Mouse (Mus musculus): ENCODE data around the gene Sema5a. TPM values are rescaled to one million over a fixed set of nuclear protein-coding genes. Genes with fewer than 3 reads are reported as not detected.

Gene Sema5a
- total and polyA plus RNA-seq, 3 experiments = 0.17 to 0.27 (median 0.17) TPM

DNA sequence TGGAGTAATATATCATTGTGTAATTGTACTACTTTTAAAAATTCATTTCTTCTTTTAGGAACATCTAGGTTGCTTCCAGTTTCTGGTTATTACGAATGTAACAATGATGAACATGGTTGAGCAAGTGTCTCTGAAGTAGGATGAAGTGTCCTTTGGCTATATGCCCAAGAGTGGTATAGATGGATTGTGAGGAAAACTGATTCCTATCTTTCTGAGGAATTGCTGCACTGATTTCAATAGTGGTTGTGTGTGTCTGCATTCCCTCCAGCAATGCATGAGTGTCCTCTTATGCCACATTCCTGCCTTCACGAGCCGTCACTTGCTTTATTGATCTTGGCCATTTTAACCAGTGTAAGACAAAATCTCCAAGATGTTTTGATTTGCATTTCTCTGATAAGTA lies 163.2 kb downstream of the Sema5a start:
- in situ Hi-C loops (cut with MboI; ENCODE audit: low pct_ligation_motif_present, low pct_unique_long_range_greater_than_20kb, low sequenced_read_pairs) = no loop called here
- dilution Hi-C loops (cut with MboI; ENCODE audit: extremely low pct_ligation_motif_present, extremely low pct_unique_long_range_greater_than_20kb, low sequenced_read_pairs) = no loop called here
- no peak for TF ChIP-seq ZMIZ1 (IDR thresholded peaks at IDR 0.05; ENCODE audit: low read depth, low read length)
- no peak for TF ChIP-seq POLR2AphosphoS2 (IDR thresholded peaks at IDR 0.05; ENCODE audit: low read depth, low read length)
- TF ChIP-seq TCF12 (IDR thresholded peaks at IDR 0.05; ENCODE audit: low read depth, low read length) = no peak
- TF ChIP-seq JUND (conservative IDR thresholded peaks at IDR 0.05; ENCODE audit: low read depth, low read length) = no peak
- no peak for TF ChIP-seq POLR2A (IDR thresholded peaks at IDR 0.05; ENCODE audit: low read depth, low read length)
- no peak for TF ChIP-seq ELF1 (IDR thresholded peaks at IDR 0.05; ENCODE audit: low read depth, low read length)
- no peak for TF ChIP-seq ZNF384 (IDR thresholded peaks at IDR 0.05; ENCODE audit: low read depth, low read length)
- TF ChIP-seq USF1 (IDR thresholded peaks at IDR 0.05; ENCODE audit: low read depth, low read length) = no peak
- TF ChIP-seq SIN3A (IDR thresholded peaks at IDR 0.05; ENCODE audit: low read length) = no peak
- TF ChIP-seq RAD21 (IDR thresholded peaks at IDR 0.05; ENCODE audit: low read depth, low read length) = no peak
- no peak for TF ChIP-seq CHD1 (IDR thresholded peaks at IDR 0.05; ENCODE audit: low read depth, low read length)
- no peak for TF ChIP-seq MYC (IDR thresholded peaks at IDR 0.05; ENCODE audit: low read depth, low read length)
- no peak for TF ChIP-seq ZC3H11A (IDR thresholded peaks at IDR 0.05; ENCODE audit: low read depth, low read length)
- no peak for TF ChIP-seq GABPA (IDR thresholded peaks at IDR 0.05; ENCODE audit: insufficient replicate concordance, low read depth, low read length)
- TF ChIP-seq MAZ (IDR thresholded peaks at IDR 0.05; ENCODE audit: low read depth, low read length) = no peak

DNA sequence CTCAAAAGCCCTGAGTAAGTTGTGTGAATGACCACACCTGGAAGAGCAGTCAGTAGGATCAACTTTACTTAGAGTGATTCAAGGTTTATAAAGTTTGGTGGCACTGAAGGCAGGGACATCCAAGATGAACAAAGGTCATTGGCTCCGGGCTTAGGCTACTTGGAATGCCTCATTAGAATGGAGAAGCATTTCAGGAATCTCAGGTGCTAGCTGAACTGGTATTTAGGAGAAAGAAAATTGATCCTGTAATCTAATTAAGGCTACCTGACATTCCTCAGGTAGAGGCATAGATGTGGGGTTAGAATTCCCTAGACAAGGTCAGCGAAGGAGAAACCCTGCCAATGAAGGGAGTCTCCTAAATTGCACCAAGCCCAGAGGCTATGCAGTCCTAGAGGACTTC lies 171.7 kb downstream of the Sema5a start:
- DNase-seq (ENCODE audit: extremely low read depth) = no peak
- Histone ChIP-seq H3K27ac (ENCODE audit: insufficient read depth, low read depth) (no peak overlapping the region), H3K27me3 (replicated peaks) (no peaks in the 10 kb centered on the region), H3K9me3 (replicated peaks; ENCODE audit: low read length) (no peaks in the 10 kb centered on the region), H3K36me3 (replicated peaks in 1 of 2; ENCODE audit: control insufficient read depth in 1 of 2, insufficient read depth in 1 of 2, low read length in 1 of 2) (no peaks in the 10 kb centered on the region), H3K4me3 (replicated peaks in 1 of 3; ENCODE audit: low read depth in 2 of 3, low read length in 2 of 3, poor library complexity in 1 of 3) (no peak overlapping the region), H3K4me2 (ENCODE audit: insufficient read depth, low read depth, poor library complexity, severe bottlenecking) (no peak overlapping the region), H3K79me2 (replicated peaks; ENCODE audit: control insufficient read depth, extremely low read depth, insufficient read depth, poor library complexity, severe bottlenecking) (no peaks in the 10 kb centered on the region), H3K4me1 (ENCODE audit: control insufficient read depth in 1 of 2, insufficient read depth in 2 of 2) (peaks cover 4 to 18% of the 10 kb centered on the region in 2 experiments; a peak in 2 of 4 replicates), H3K9ac (ENCODE audit: insufficient read depth, low read depth) (no peak overlapping the region)
- TF ChIP-seq UBTF (IDR thresholded peaks at IDR 0.05; ENCODE audit: low read depth, low read length) (no peak), RCOR1 (conservative IDR thresholded peaks at IDR 0.05; ENCODE audit: low read depth, low read length) (no peak), HCFC1 (IDR thresholded peaks at IDR 0.05; ENCODE audit: low read depth, low read length) (no peak), JUN (IDR thresholded peaks at IDR 0.05; ENCODE audit: insufficient read depth, low read depth, low read length) (no peak), USF1 (IDR thresholded peaks at IDR 0.05; ENCODE audit: low read depth, low read length) (no peak), TBP (conservative IDR thresholded peaks at IDR 0.05; ENCODE audit: low read depth, low read length) (no peak), ELF1 (IDR thresholded peaks at IDR 0.05; ENCODE audit: low read depth, low read length) (no peak), MAX (IDR thresholded peaks at IDR 0.05; ENCODE audit: low read length) (no peak), ZMIZ1 (IDR thresholded peaks at IDR 0.05; ENCODE audit: low read depth, low read length) (no peak), NELFE (IDR thresholded peaks at IDR 0.05; ENCODE audit: low read depth, low read length) (no peak), EP300 (IDR thresholded peaks at IDR 0.05; ENCODE audit: low read length) (no peak), SMC3 (IDR thresholded peaks at IDR 0.05; ENCODE audit: low read depth, low read length) (no peak), RAD21 (IDR thresholded peaks at IDR 0.05; ENCODE audit: low read depth, low read length) (no peak), MAFK (IDR thresholded peaks at IDR 0.05; ENCODE audit: insufficient replicate concordance, low read length) (no peak), ZKSCAN1 (IDR thresholded peaks at IDR 0.05; ENCODE audit: borderline replicate concordance, low read depth, low read length) (no peak), PAX5 (IDR thresholded peaks at IDR 0.05; ENCODE audit: low read length) (no peak), MXI1 (IDR thresholded peaks at IDR 0.05; ENCODE audit: low read depth, low read length) (no peak)
- dilution Hi-C loops (cut with MboI; ENCODE audit: extremely low pct_ligation_motif_present, extremely low pct_unique_long_range_greater_than_20kb, low sequenced_read_pairs) (no loop called here), in situ Hi-C loops (cut with MboI; ENCODE audit: low pct_ligation_motif_present, low pct_unique_long_range_greater_than_20kb, low sequenced_read_pairs) (no loop called here)

More for the DNA sequence above, 163.2 kb downstream of the Sema5a start:
- H3K4me3 ChIP-seq (replicated peaks in 1 of 3; ENCODE audit: low read depth in 2 of 3, low read length in 2 of 3, poor library complexity in 1 of 3) = no peak overlapping the region
- no peak overlapping the region for H3K27ac ChIP-seq (ENCODE audit: insufficient read depth, low read depth)
- no peak for DNase-seq (ENCODE audit: extremely low read depth)
- no peaks in the 10 kb centered on the region for H3K79me2 ChIP-seq (replicated peaks; ENCODE audit: control insufficient read depth, extremely low read depth, insufficient read depth, poor library complexity, severe bottlenecking)
- no peaks in the 10 kb centered on the region for H3K36me3 ChIP-seq (replicated peaks in 1 of 2; ENCODE audit: control insufficient read depth in 1 of 2, insufficient read depth in 1 of 2, low read length in 1 of 2)
- H3K4me1 ChIP-seq (ENCODE audit: control insufficient read depth in 1 of 2, insufficient read depth in 2 of 2) = no peaks in the 10 kb centered on the region
- no peaks in the 10 kb centered on the region for H3K27me3 ChIP-seq (replicated peaks)
- no peaks in the 10 kb centered on the region for H3K9me3 ChIP-seq (replicated peaks; ENCODE audit: low read length)
- H3K4me2 ChIP-seq (ENCODE audit: insufficient read depth, low read depth, poor library complexity, severe bottlenecking) = no peak overlapping the region
- no peak overlapping the region for H3K9ac ChIP-seq (ENCODE audit: insufficient read depth, low read depth)

All from CH12.LX (cell line).